Mouse (Mus musculus) liver, embryonic 11.5 days (tissue): ENCODE results near the gene Eml5. TPM values are rescaled to one million over a fixed set of nuclear protein-coding genes. Genes with fewer than 3 reads are reported as not detected.

Experiments
- ATAC-seq: fragments of 200-750 bp; cut with Nextera tagmentation; replicated peaks from 2 replicates; pipeline ENCODE4 v1.8.0; 2017; ENCODE audit warnings: moderate number of reproducible peaks, mild to moderate bottlenecking, moderate TSS enrichment, moderate library complexity; ENCODE audit not compliant: low FRiP score
- DNase-seq: peaks from one replicate; pipeline ENCODE4 v3.0.0-alpha.2; 2017; ENCODE audit warnings: low spot score
- H3K27ac ChIP-seq: fragments of 300-500 bp; sonication (generic); 2 replicates; pipeline ENCODE4 v1.5.1; 2014; ENCODE audit warnings: mild to moderate bottlenecking, low read depth, low read length, control low read depth
- H3K27me3 ChIP-seq: fragments of 300-500 bp; sonication (generic); replicated peaks from 2 replicates; pipeline ENCODE4 v1.6.1; 2014; ENCODE audit warnings: low read length, mixed read lengths; ENCODE audit not compliant: control insufficient read depth, insufficient read depth
- H3K36me3 ChIP-seq: fragments of 300-500 bp; sonication (generic); 2 replicates; pipeline ENCODE4 v1.6.1; 2014; ENCODE audit warnings: mild to moderate bottlenecking, low read length, moderate library complexity, mixed read lengths; ENCODE audit not compliant: control insufficient read depth, insufficient read depth
- H3K4me1 ChIP-seq: fragments of 300-500 bp; sonication (generic); replicated peaks from 2 replicates; pipeline ENCODE4 v1.6.1; 2014; ENCODE audit warnings: low read length, mixed read lengths; ENCODE audit not compliant: control insufficient read depth, insufficient read depth
- H3K4me2 ChIP-seq: fragments of 300-500 bp; sonication (generic); 2 replicates; pipeline ENCODE4 v1.6.1; 2014; ENCODE audit warnings: mild to moderate bottlenecking, control low read depth, moderate library complexity
- H3K4me3 ChIP-seq: fragments of 300-500 bp; sonication (generic); 2 replicates; pipeline ENCODE4 v1.5.1; 2014; ENCODE audit warnings: low read depth, low read length, control low read depth
- H3K9ac ChIP-seq: fragments of 300-500 bp; sonication (generic); 2 replicates; pipeline ENCODE4 v1.6.1; 2014; ENCODE audit warnings: low read depth, low read length, control low read depth
- H3K9me3 ChIP-seq: fragments of 300-500 bp; sonication (generic); 2 replicates; pipeline ENCODE4 v1.6.1; 2016; ENCODE audit warnings: low read length, inconsistent platforms, mixed read lengths; ENCODE audit not compliant: control insufficient read depth
- WGBS: fragments of 180-500 bp; shearing (Covaris S2); extraction: QIAGEN DNeasy Blood & Tissue Kit; methylation state at CpG from one replicate; pipeline ENCODE4 v1.1.7; 2014; 5-methylcytosine and 5-hydroxymethylcytosine counted together
- polyA plus RNA-seq: library from polyadenylated mRNA; unstranded; fragments of >200 nt; fragmentation: Nextera tagmentation; extraction: Ambion mirVana; gene quantifications from 2 replicates; pipeline ENCODE4 v1.2.1, GENCODE M21; 2014

Gene Eml5
- polyA plus RNA-seq, 1 experiment from 2014 or later, result 2.7 TPM

GRCm38 (mm10) chr12:98820781-98821180, 80.5 kb downstream of the Eml5 start:
- H3K4me2 ChIP-seq, result no peak overlapping the region
- no peaks in the 10 kb centered on the region for H3K9me3 ChIP-seq
- H3K4me3 ChIP-seq, result no peak overlapping the region
- no peaks in the 10 kb centered on the region for H3K36me3 ChIP-seq
- ATAC-seq, result no peak
- H3K27me3 ChIP-seq, result no peaks in the 10 kb centered on the region
- H3K9ac ChIP-seq, result no peak overlapping the region
- WGBS, result 71% methylated on average over 2 of the region's 2 CpGs
- no peak overlapping the region for H3K27ac ChIP-seq
- H3K4me1 ChIP-seq, result no peaks in the 10 kb centered on the region
- DNase-seq, result no peak

- Histone ChIP-seq H3K9ac (no peak overlapping the region), H3K4me1 (no peaks in the 10 kb centered on the region), H3K4me2 (no peak overlapping the region), H3K4me3 (no peak overlapping the region), H3K27me3 (no peaks in the 10 kb centered on the region), H3K27ac (no peak overlapping the region), H3K9me3 (no peaks in the 10 kb centered on the region), H3K36me3 (no peaks in the 10 kb centered on the region)
- ATAC-seq (no peak), DNase-seq (no peak)
- WGBS, result 93% methylated on average over 3 of the region's 3 CpGs
These were observed 97.1 kb downstream of the Eml5 start for GRCm38 (mm10) chr12:98804078-98804748.

- ATAC-seq, result no peak
These were observed 99.0 kb downstream of the Eml5 start for GRCm38 (mm10) chr12:98802245-98802644.

GRCm38 (mm10) chr12:98800334-98800733, 101.0 kb downstream of the Eml5 start:
- 64% methylated on average over 5 of the region's 5 CpGs for WGBS
- ATAC-seq, result no peak

More at GRCm38 (mm10) chr12:98802245-98802644, 99.0 kb downstream of the Eml5 start:
- H3K27me3 ChIP-seq, result no peaks in the 10 kb centered on the region
- H3K9me3 ChIP-seq, result no peaks in the 10 kb centered on the region
- no peak overlapping the region for H3K4me2 ChIP-seq
- no peak overlapping the region for H3K9ac ChIP-seq
- no peak overlapping the region for H3K4me3 ChIP-seq
- no peak overlapping the region for H3K27ac ChIP-seq
- 68% methylated on average over 3 of the region's 3 CpGs for WGBS
- H3K4me1 ChIP-seq, result no peaks in the 10 kb centered on the region
- DNase-seq, result no peak
- H3K36me3 ChIP-seq, result peaks cover 3% of the 10 kb centered on the region; the same call in 1 of the 2 replicates

GRCm38 (mm10) chr12:98795731-98796318, 105.5 kb downstream of the Eml5 start:
- Histone ChIP-seq H3K36me3 (peaks cover 5% of the 10 kb centered on the region; the same call in 1 of the 2 replicates), H3K27ac (no peak overlapping the region), H3K4me2 (no peak overlapping the region), H3K9ac (no peak overlapping the region), H3K4me3 (no peak overlapping the region), H3K27me3 (no peaks in the 10 kb centered on the region), H3K9me3 (no peaks in the 10 kb centered on the region), H3K4me1 (no peaks in the 10 kb centered on the region)
- DNase-seq, result no peak
- ATAC-seq, result no peak
- WGBS, result 95% methylated on average over 3 of the region's 3 CpGs

More at GRCm38 (mm10) chr12:98800334-98800733, 101.0 kb downstream of the Eml5 start:
- Histone ChIP-seq H3K9ac (no peak overlapping the region), H3K9me3 (no peaks in the 10 kb centered on the region), H3K4me1 (no peaks in the 10 kb centered on the region), H3K4me2 (no peak overlapping the region), H3K4me3 (no peak overlapping the region), H3K36me3 (peaks cover 3% of the 10 kb centered on the region; the same call in 1 of the 2 replicates), H3K27me3 (no peaks in the 10 kb centered on the region), H3K27ac (no peak overlapping the region)
- no peak for DNase-seq

- DNase-seq, result no peak
- no peak overlapping the region for H3K4me2 ChIP-seq
- H3K9me3 ChIP-seq, result no peaks in the 10 kb centered on the region
- no peaks in the 10 kb centered on the region for H3K4me1 ChIP-seq
- ATAC-seq, result no peak
- H3K27ac ChIP-seq, result no peak overlapping the region
- 93% methylated on average over 1 of the region's 1 CpGs for WGBS
- no peak overlapping the region for H3K4me3 ChIP-seq
- no peak overlapping the region for H3K9ac ChIP-seq
- no peaks in the 10 kb centered on the region for H3K27me3 ChIP-seq
- H3K36me3 ChIP-seq, result peaks cover 35% of the 10 kb centered on the region
These were observed 117.0 kb downstream of the Eml5 start for GRCm38 (mm10) chr12:98784251-98784650.

GRCm38 (mm10) chr12:98779148-98779547, 122.1 kb downstream of the Eml5 start:
- no peak overlapping the region for H3K9ac ChIP-seq
- no peak overlapping the region for H3K27ac ChIP-seq
- no peaks in the 10 kb centered on the region for H3K9me3 ChIP-seq
- ATAC-seq, result 0 out of 2 replicates have a peak, but pooled peaks have one; percentile 62
- no peaks in the 10 kb centered on the region for H3K4me1 ChIP-seq
- WGBS, result 85% methylated on average over 4 of the region's 4 CpGs
- no peak overlapping the region for H3K4me3 ChIP-seq
- H3K4me2 ChIP-seq, result no peak overlapping the region
- H3K36me3 ChIP-seq, result peaks cover 39% of the 10 kb centered on the region
- DNase-seq, result no peak
- H3K27me3 ChIP-seq, result no peaks in the 10 kb centered on the region

- no peaks in the 10 kb centered on the region for H3K4me1 ChIP-seq
- WGBS, result 71% methylated on average over 3 of the region's 3 CpGs
- no peak overlapping the region for H3K4me3 ChIP-seq
- no peak overlapping the region for H3K4me2 ChIP-seq
- peaks cover 36% of the 10 kb centered on the region for H3K36me3 ChIP-seq
- no peak overlapping the region for H3K27ac ChIP-seq
- H3K27me3 ChIP-seq, result no peaks in the 10 kb centered on the region
- no peaks in the 10 kb centered on the region for H3K9me3 ChIP-seq
- DNase-seq (no peak), ATAC-seq (no peak)
- H3K9ac ChIP-seq, result no peak overlapping the region
These were observed 123.8 kb downstream of the Eml5 start for GRCm38 (mm10) chr12:98777509-98777908.

- no peak for DNase-seq
- peaks cover 31% of the 10 kb centered on the region for H3K36me3 ChIP-seq
- no peaks in the 10 kb centered on the region for H3K9me3 ChIP-seq
- H3K4me2 ChIP-seq, result no peak overlapping the region
- no peak overlapping the region for H3K27ac ChIP-seq
- H3K27me3 ChIP-seq, result no peaks in the 10 kb centered on the region
- no peak for ATAC-seq
- no peak overlapping the region for H3K9ac ChIP-seq
- 92% methylated on average over 2 of the region's 2 CpGs for WGBS
- H3K4me3 ChIP-seq, result no peak overlapping the region
- H3K4me1 ChIP-seq, result no peaks in the 10 kb centered on the region
These were observed 135.0 kb downstream of the Eml5 start for GRCm38 (mm10) chr12:98766241-98766640.
